In the genomic region with DNA sequence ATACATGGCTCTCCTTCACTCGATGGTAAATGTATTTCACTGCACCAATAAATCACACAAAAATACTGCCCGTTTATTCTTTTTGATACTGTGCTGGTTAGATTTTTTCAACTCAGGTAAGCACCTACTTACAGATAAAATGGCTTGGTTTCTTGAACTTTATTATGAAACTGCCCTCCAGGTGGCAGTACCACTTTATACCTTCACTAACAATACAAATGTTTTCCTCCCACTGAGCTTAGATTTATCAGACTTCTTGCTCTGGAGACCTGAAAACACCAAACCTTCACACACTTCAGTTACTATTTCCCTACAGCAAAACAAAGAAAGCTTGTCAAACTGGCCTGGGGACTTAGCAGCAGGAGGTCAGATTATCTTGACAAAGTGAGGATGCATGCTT, we compare ENCODE assay signal across 9 mouse cellular contexts. TPM values are rescaled to one million over a fixed set of nuclear protein-coding genes. Genes with fewer than 3 reads are reported as not detected.
DNase-seq lines count a peak whose midpoint lies in the region; ATAC-seq and TF ChIP-seq lines count a peak whose summit lies in the region.
"Had no signal": no experiment of that assay in that cellular context is flagged by ENCODE, and none has a peak within 500 bp of the region (broad histone marks: within the 10 kb centered on the region; RNA-seq: fewer than 3 reads in every experiment).

No protein-coding gene starts in this region.

- no peak overlapping the region for H3K4me2 ChIP-seq in liver, postnatal 0 days (ENCODE audit: low read depth, low read length)
- no peak overlapping the region for H3K4me2 ChIP-seq in liver, embryonic 11.5 days
- H3K4me2 ChIP-seq: embryonic facial prominence, embryonic 15.5 days had no signal

- H3K27me3 ChIP-seq in liver, postnatal 0 days (ENCODE audit: insufficient read depth, low read length), result no peaks in the 10 kb centered on the region
- no peaks in the 10 kb centered on the region for H3K27me3 ChIP-seq in liver, embryonic 11.5 days (replicated peaks; ENCODE audit: control insufficient read depth, insufficient read depth, low read length)
- H3K27me3 ChIP-seq: embryonic facial prominence, embryonic 15.5 days had no signal

- DNase-seq in gastrocnemius, adult 2 months, result no peak
- DNase-seq in gastrocnemius, postnatal 14 days, result no peak
- DNase-seq in liver, postnatal 0 days, result no peak
- DNase-seq in liver, embryonic 11.5 days (ENCODE audit: low spot score), result no peak
- DNase-seq in brain, adult 2 months (ENCODE audit: low read depth, low spot score), result peak; percentile 76
- DNase-seq in naive thymus-derived CD4-positive, alpha-beta T cell, adult 2 months (ENCODE audit: low read depth), result peak; percentile 77
- DNase-seq in testis, postnatal 14 days (ENCODE audit: low spot score), result no peak
- no peak for DNase-seq in urinary bladder, postnatal 4 days (ENCODE audit: low spot score in 2 of 2)

- no peak overlapping the region for H3K27ac ChIP-seq in gastrocnemius, adult 2 months
- no peak overlapping the region for H3K27ac ChIP-seq in liver, postnatal 0 days (ENCODE audit: low read depth)
- H3K27ac ChIP-seq in liver, embryonic 11.5 days (ENCODE audit: low read depth, low read length), result no peak overlapping the region
- H3K27ac ChIP-seq: embryonic facial prominence, embryonic 15.5 days had no signal

- WGBS in liver, postnatal 0 days (ENCODE audit: insufficient replicate concordance), result 65% methylated on average over 2 of the region's 2 CpGs
- 57% methylated on average over 2 of the region's 2 CpGs for WGBS in liver, embryonic 11.5 days

- no peaks in the 10 kb centered on the region for H3K9me3 ChIP-seq in liver, postnatal 0 days (ENCODE audit: low read length)
- H3K9me3 ChIP-seq in liver, embryonic 11.5 days (ENCODE audit: control insufficient read depth, low read length), result no peaks in the 10 kb centered on the region
- H3K9me3 ChIP-seq: embryonic facial prominence, embryonic 15.5 days had no signal

- TF ChIP-seq CTCF in gastrocnemius, adult 2 months (IDR thresholded peaks at IDR 0.05), result peak; percentile 61
- TF ChIP-seq CTCF in liver, postnatal 0 days (IDR thresholded peaks at IDR 0.05; ENCODE audit: low read depth), result peak; percentile 54

- no peak overlapping the region for H3K9ac ChIP-seq in liver, postnatal 0 days (replicated peaks)
- H3K9ac ChIP-seq in liver, embryonic 11.5 days (ENCODE audit: low read depth, low read length), result no peak overlapping the region
- H3K9ac ChIP-seq: embryonic facial prominence, embryonic 15.5 days had no signal

- peaks cover 15% of the 10 kb centered on the region for H3K4me1 ChIP-seq in liver, postnatal 0 days (ENCODE audit: insufficient read depth)
- H3K4me1 ChIP-seq in liver, embryonic 11.5 days (replicated peaks; ENCODE audit: control insufficient read depth, insufficient read depth, low read length), result peaks cover 20% of the 10 kb centered on the region

- no peaks in the 10 kb centered on the region for H3K36me3 ChIP-seq in liver, postnatal 0 days (replicated peaks; ENCODE audit: insufficient read depth, low read length)
- H3K36me3 ChIP-seq in liver, embryonic 11.5 days (ENCODE audit: control insufficient read depth, insufficient read depth, low read length), result no peaks in the 10 kb centered on the region
- H3K36me3 ChIP-seq: embryonic facial prominence, embryonic 15.5 days had no signal

- intact Hi-C loops in gastrocnemius, adult 2 months (cut with DNase I), result loop anchor here (1.0 to 2.0 kb wide), 2 partner anchors 19 to 111 kb away; no protein-coding TSS in a partner anchor
- intact Hi-C loops in gastrocnemius, postnatal 14 days (cut with DNase I; ENCODE audit: low total_unique reads), result loop anchor here (5.0 kb wide), 1 partner anchor 108 kb away; no protein-coding TSS in a partner anchor

- no peak for TF ChIP-seq EP300 in liver, postnatal 0 days (IDR thresholded peaks at IDR 0.05; ENCODE audit: low read depth)

- no peak for ATAC-seq in liver, postnatal 0 days
- no peak for ATAC-seq in liver, embryonic 11.5 days (replicated peaks; ENCODE audit: low FRiP score)

- no peak overlapping the region for H3K4me3 ChIP-seq in gastrocnemius, adult 2 months
- H3K4me3 ChIP-seq in liver, postnatal 0 days (ENCODE audit: low read depth, low read length), result no peak overlapping the region
- H3K4me3 ChIP-seq in liver, embryonic 11.5 days (ENCODE audit: low read depth, low read length), result no peak overlapping the region
- H3K4me3 ChIP-seq: embryonic facial prominence, embryonic 15.5 days had no signal

RNA-seq across cellular contexts. Expression of a gene that starts 20.2 kb away (rescaled TPM):
- total RNA-seq in gastrocnemius, adult 2 months (2021), result 10 to 100 TPM; 21.3 to 24.0 TPM
- total RNA-seq in gastrocnemius, postnatal 14 days (2021), result 10 to 100 TPM; 20.7 to 22.6 TPM
- polyA plus RNA-seq in liver, postnatal 0 days (2015; fragmentation: Nextera tagmentation; extraction: Ambion mirVana), result 4.1 and 4.9 TPM in 2 replicates
- 12.1 and 14.7 TPM in 2 replicates for polyA plus RNA-seq in liver, embryonic 11.5 days (2014; fragmentation: Nextera tagmentation; extraction: Ambion mirVana)

Comparison
In these comparisons a context has a peak if more than half of its experiments do, and no peak if none do; other contexts are left out.
1. DNase-seq: peak in brain, adult 2 months (single experiment) and naive thymus-derived CD4-positive, alpha-beta T cell, adult 2 months (single experiment); none in gastrocnemius, adult 2 months (single experiment), gastrocnemius, postnatal 14 days (single experiment), liver, postnatal 0 days (single experiment), liver, embryonic 11.5 days (single experiment), testis, postnatal 14 days (single experiment) and urinary bladder, postnatal 4 days (0 of 2).